Mouse (Mus musculus): ENCODE measurements around the gene Tubg1.
A peak's percentile ranks its signal among the peaks of the same experiment; 100 is the strongest.

The Tubg1 gene

GRCm38 (mm10) chr11:101119761-101120544 lies at the start of gene Tubg1, which contains the start of gene Retreg3:
TSS of gene Tubg1 (plus strand) at chr11:101119938.
TSS of gene Retreg3 (minus strand) at chr11:101119893.
- DNase-seq (ENCODE audit: low read depth, low spot score) = peak; percentile 100

- DNase-seq (ENCODE audit: low read depth, low spot score) = no peak
Observed at GRCm38 (mm10) chr11:101070189-101070527, 49.6 kb upstream of the Tubg1 start.

- no peak for DNase-seq (ENCODE audit: low read depth, low spot score)
Observed at GRCm38 (mm10) chr11:101070987-101071386, 48.8 kb upstream of the Tubg1 start.

GRCm38 (mm10) chr11:101071810-101072428 lies 47.8 kb upstream of the Tubg1 start:
- DNase-seq (ENCODE audit: low read depth, low spot score) = no peak

- DNase-seq (ENCODE audit: low read depth, low spot score) = no peak
Observed at GRCm38 (mm10) chr11:101078121-101078520, 41.6 kb upstream of the Tubg1 start, which contains the start of gene Hsd17b1. TSS of gene Hsd17b1 (plus strand) at chr11:101078411.

GRCm38 (mm10) chr11:101079746-101080145 lies 40.0 kb upstream of the Tubg1 start:
- no peak for DNase-seq (ENCODE audit: low read depth, low spot score)

- DNase-seq (ENCODE audit: low read depth, low spot score) = no peak
Observed at GRCm38 (mm10) chr11:101080421-101080820, 39.3 kb upstream of the Tubg1 start.

GRCm38 (mm10) chr11:101081659-101082058 lies 38.1 kb upstream of the Tubg1 start:
- DNase-seq (ENCODE audit: low read depth, low spot score) = no peak

GRCm38 (mm10) chr11:101082208-101083082 lies 37.3 kb upstream of the Tubg1 start, which contains the start of gene Coasy:
TSS of gene Coasy (plus strand) at chr11:101082565.
- peak; percentile 94 for DNase-seq (ENCODE audit: low read depth, low spot score)

- DNase-seq (ENCODE audit: low read depth, low spot score) = no peak
Observed at GRCm38 (mm10) chr11:101083083-101083697, 36.5 kb upstream of the Tubg1 start.

GRCm38 (mm10) chr11:101084246-101084645 lies 35.5 kb upstream of the Tubg1 start:
- DNase-seq (ENCODE audit: low read depth, low spot score) = no peak

- no peak for DNase-seq (ENCODE audit: low read depth, low spot score)
Observed at GRCm38 (mm10) chr11:101084811-101085210, 34.9 kb upstream of the Tubg1 start.

- DNase-seq (ENCODE audit: low read depth, low spot score) = no peak
Observed at GRCm38 (mm10) chr11:101085617-101086322, 34.0 kb upstream of the Tubg1 start.

- no peak for DNase-seq (ENCODE audit: low read depth, low spot score)
Observed at GRCm38 (mm10) chr11:101086323-101086674, 33.4 kb upstream of the Tubg1 start.

- peak; percentile 97 for DNase-seq (ENCODE audit: low read depth, low spot score)
Observed at GRCm38 (mm10) chr11:101086756-101087681, 32.7 kb upstream of the Tubg1 start, which contains the start of gene Mlx. TSS of gene Mlx (plus strand) at chr11:101087277.

GRCm38 (mm10) chr11:101087682-101088055 lies 32.1 kb upstream of the Tubg1 start:
- no peak for DNase-seq (ENCODE audit: low read depth, low spot score)

- DNase-seq (ENCODE audit: low read depth, low spot score) = no peak
Observed at GRCm38 (mm10) chr11:101089931-101090330, 29.8 kb upstream of the Tubg1 start.

- DNase-seq (ENCODE audit: low read depth, low spot score) = no peak
Observed at GRCm38 (mm10) chr11:101094930-101095313, 24.8 kb upstream of the Tubg1 start.

- DNase-seq (ENCODE audit: low read depth, low spot score) = peak; percentile 98
Observed at GRCm38 (mm10) chr11:101095314-101096024, 24.3 kb upstream of the Tubg1 start, which contains the start of gene Psmc3ip. TSS of gene Psmc3ip (minus strand) at chr11:101095436.

Measured in A20 (cell line).